Comparison of ENCODE assay signal across 8 mouse cellular contexts in the genomic region with DNA sequence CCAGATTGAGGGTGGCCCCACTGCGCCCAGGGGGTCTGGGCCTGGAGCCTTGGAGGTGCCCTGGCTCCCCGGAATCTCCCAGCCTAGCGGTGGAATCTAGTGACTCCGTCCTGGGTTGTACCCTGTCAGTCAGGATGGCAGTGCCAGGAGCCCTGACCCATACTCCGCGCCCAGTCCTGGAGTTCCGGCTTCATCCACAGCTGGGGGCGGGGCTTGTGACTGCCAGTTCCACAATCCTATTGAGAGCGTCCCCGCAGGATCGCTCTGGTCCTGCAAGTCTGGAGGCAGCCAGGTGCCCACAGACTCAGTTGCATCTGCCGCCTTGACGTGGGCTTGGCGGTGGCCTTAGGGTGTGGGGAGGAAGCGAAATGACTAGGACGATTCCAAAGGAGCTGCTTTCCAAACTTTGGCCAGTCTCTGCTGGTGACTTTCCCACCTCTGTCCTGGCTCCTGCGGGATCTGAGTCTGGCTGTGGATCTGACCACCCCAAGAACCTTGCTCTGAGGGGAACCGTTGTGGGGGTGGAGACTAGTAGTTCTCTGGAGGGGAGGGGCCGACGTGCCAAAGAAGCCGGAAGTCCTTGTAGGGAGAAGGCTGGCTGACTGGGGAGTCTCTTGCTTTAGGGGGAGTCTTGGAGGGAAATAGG. TPM values are rescaled to one million over a fixed set of nuclear protein-coding genes. Genes with fewer than 3 reads are reported as not detected.
A peak's percentile ranks its signal among the peaks of the same experiment; 100 is the strongest.
DNase-seq lines count a peak whose midpoint lies in the region; ATAC-seq lines count a peak whose summit lies in the region.

No protein-coding gene starts in this region.

- peaks cover 19% of the 10 kb centered on the region for H3K27me3 ChIP-seq in hindbrain, embryonic 14.5 days (ENCODE audit: control insufficient read depth, insufficient read depth, low read length)

- peak; percentile 92 for DNase-seq in MN1 (ENCODE audit: low spot score)
- peak; percentile 78 for DNase-seq in c-Kit-positive CD71-positive TER-119-positive erythroid progenitor cells, embryonic 14.5 days (ENCODE audit: low spot score)
- DNase-seq in frontal cortex, postnatal 36 days (ENCODE audit: low spot score in 2 of 2), result peak; percentile 46 to 56
- peak; percentile 66 for DNase-seq in hindbrain, embryonic 14.5 days (ENCODE audit: low spot score)
- DNase-seq in left cerebral cortex, postnatal 25 days (ENCODE audit: low spot score in 2 of 2), result peak; percentile 56 to 57
- peak; percentile 79 to 82 for DNase-seq in right cerebral cortex, postnatal 10 days (ENCODE audit: low spot score in 2 of 2)
- peak; percentile 94 for DNase-seq in urinary bladder, postnatal 14 days (ENCODE audit: low spot score)

- no peak overlapping the region for H3K27ac ChIP-seq in hindbrain, embryonic 14.5 days

- peak; percentile 80; the same call in 1 of the 2 replicates for ATAC-seq in hindbrain, embryonic 14.5 days (ENCODE audit: low FRiP score)
- peak; percentile 79 for ATAC-seq in megakaryocyte-erythroid progenitor cell, adult 5-6 weeks (replicated peaks; ENCODE audit: low FRiP score, low TSS enrichment, poor library complexity, severe bottlenecking)

- peak overlapping the region; percentile 63; the same call in 1 of the 2 replicates for H3K9ac ChIP-seq in hindbrain, embryonic 14.5 days

- H3K9me3 ChIP-seq in hindbrain, embryonic 14.5 days (ENCODE audit: control insufficient read depth, low read length), result no peaks in the 10 kb centered on the region

- intact Hi-C loops in left cerebral cortex, postnatal 25 days (cut with DNase I), result no loop called here

- WGBS in hindbrain, embryonic 14.5 days, result under 1% methylated on average over 21 of the region's 21 CpGs

- H3K4me3 ChIP-seq in hindbrain, embryonic 14.5 days (replicated peaks; ENCODE audit: low read length), result peak overlapping the region; percentile 56

- peak overlapping the region; percentile 84 for H3K4me2 ChIP-seq in hindbrain, embryonic 14.5 days (replicated peaks)

- H3K4me1 ChIP-seq in hindbrain, embryonic 14.5 days (replicated peaks; ENCODE audit: control insufficient read depth, insufficient read depth, low read length), result peaks cover 18% of the 10 kb centered on the region

- H3K36me3 ChIP-seq in hindbrain, embryonic 14.5 days (replicated peaks; ENCODE audit: control insufficient read depth, insufficient read depth), result no peaks in the 10 kb centered on the region

RNA-seq across cellular contexts. Expression of gene Gm20708, which starts 1.1 kb away (rescaled TPM):
- polyA plus RNA-seq in hindbrain, embryonic 14.5 days (2014; fragmentation: Nextera tagmentation; extraction: Ambion mirVana), result 0.89 and 1.0 TPM in 2 replicates
- total RNA-seq in left cerebral cortex, postnatal 25 days (2021), result 1 to 10 TPM; 1.7 to 2.4 TPM
- total RNA-seq in megakaryocyte-erythroid progenitor cell, adult 5-6 weeks (2014; fragmentation: Nextera tagmentation), result 0.45 and 7.0 TPM in 2 replicates
- total RNA-seq in megakaryocyte-erythroid progenitor cell, adult 5-6 weeks (2017), result 3.5 TPM in 1 of 2 replicates, not detected in the other

RNA-seq across cellular contexts. Expression of gene Syngr2, which starts 1.1 kb away (rescaled TPM):
- 17.6 and 18.9 TPM in 2 replicates for polyA plus RNA-seq in hindbrain, embryonic 14.5 days (2014; fragmentation: Nextera tagmentation; extraction: Ambion mirVana)
- total RNA-seq in left cerebral cortex, postnatal 25 days (2021), result 10 to 100 TPM; 11.6 to 14.0 TPM
- 166 and 173 TPM in 2 replicates for total RNA-seq in megakaryocyte-erythroid progenitor cell, adult 5-6 weeks (2014; fragmentation: Nextera tagmentation)
- 83.2 and 116 TPM in 2 replicates for total RNA-seq in megakaryocyte-erythroid progenitor cell, adult 5-6 weeks (2017)

RNA-seq across cellular contexts. Expression of gene 6030468B19Rik, which starts 13.1 kb away (rescaled TPM):
- polyA plus RNA-seq in hindbrain, embryonic 14.5 days (2014; fragmentation: Nextera tagmentation; extraction: Ambion mirVana), result 0.24 TPM in 1 of 2 replicates, not detected in the other
- under 1 TPM in 1 of 2 experiments, not detected in 1; 0.53 TPM for total RNA-seq in left cerebral cortex, postnatal 25 days (2021)
- total RNA-seq in megakaryocyte-erythroid progenitor cell, adult 5-6 weeks (2014; fragmentation: Nextera tagmentation), result 5.8 and 6.8 TPM in 2 replicates
- total RNA-seq in megakaryocyte-erythroid progenitor cell, adult 5-6 weeks (2017), result 1.8 and 4.2 TPM in 2 replicates

RNA-seq across cellular contexts. Expression of gene Afmid, which starts 15.2 kb away (rescaled TPM):
- polyA plus RNA-seq in hindbrain, embryonic 14.5 days (2014; fragmentation: Nextera tagmentation; extraction: Ambion mirVana), result 5.2 and 7.1 TPM in 2 replicates
- total RNA-seq in left cerebral cortex, postnatal 25 days (2021), result 1 to 10 TPM; 4.6 to 6.7 TPM
- total RNA-seq in megakaryocyte-erythroid progenitor cell, adult 5-6 weeks (2014; fragmentation: Nextera tagmentation), result 7.2 and 9.4 TPM in 2 replicates
- total RNA-seq in megakaryocyte-erythroid progenitor cell, adult 5-6 weeks (2017), result 0.70 and 1.0 TPM in 2 replicates

RNA-seq across cellular contexts. Expression of gene Tk1, which starts 15.4 kb away (rescaled TPM):
- polyA plus RNA-seq in hindbrain, embryonic 14.5 days (2014; fragmentation: Nextera tagmentation; extraction: Ambion mirVana), result 14.4 and 16.3 TPM in 2 replicates
- total RNA-seq in left cerebral cortex, postnatal 25 days (2021), result under 1 TPM; 0.60 to 0.94 TPM
- total RNA-seq in megakaryocyte-erythroid progenitor cell, adult 5-6 weeks (2014; fragmentation: Nextera tagmentation), result 191 and 266 TPM in 2 replicates
- 46.7 and 52.5 TPM in 2 replicates for total RNA-seq in megakaryocyte-erythroid progenitor cell, adult 5-6 weeks (2017)

Comparison
In these comparisons a context has a peak if more than half of its experiments do, and no peak if none do; other contexts are left out.
1. RNA of gene Syngr2, which starts 1.1 kb away (total RNA-seq): 83.2 to 173 TPM in megakaryocyte-erythroid progenitor cell, adult 5-6 weeks; 11.6 to 14.0 TPM in left cerebral cortex, postnatal 25 days; every median in the first group is over 4 times any median in the second.
2. Peak in every context shown above with its lines, with median percentiles within 50 percentile points of each other: DNase-seq.